Mouse (Mus musculus) large intestine, adult 2 months (tissue): ENCODE measurements around the gene Tesc. TPM values are rescaled to one million over a fixed set of nuclear protein-coding genes. Genes with fewer than 3 reads are reported as not detected.

Experiments
- DNase-seq: peaks from one replicate; pipeline ENCODE4 v3.0.0-alpha.2; 2012; ENCODE audit warnings: low read depth, low spot score
- WGBS: fragments of 180-500 bp; shearing (Covaris S2); methylation state at CpG from one replicate; pipeline ENCODE4 v1.1.7; 2018; 5-methylcytosine and 5-hydroxymethylcytosine counted together
- polyA plus RNA-seq: library from polyadenylated mRNA; depleted of rRNA; stranded (reverse); fragments of >200 nt; gene quantifications from 2 replicates; pipeline ENCODE4 v1.2.3, GENCODE M21; 2012; rRNA removed

Gene Tesc
- polyA plus RNA-seq, 1 experiment = 5.5 TPM

DNA sequence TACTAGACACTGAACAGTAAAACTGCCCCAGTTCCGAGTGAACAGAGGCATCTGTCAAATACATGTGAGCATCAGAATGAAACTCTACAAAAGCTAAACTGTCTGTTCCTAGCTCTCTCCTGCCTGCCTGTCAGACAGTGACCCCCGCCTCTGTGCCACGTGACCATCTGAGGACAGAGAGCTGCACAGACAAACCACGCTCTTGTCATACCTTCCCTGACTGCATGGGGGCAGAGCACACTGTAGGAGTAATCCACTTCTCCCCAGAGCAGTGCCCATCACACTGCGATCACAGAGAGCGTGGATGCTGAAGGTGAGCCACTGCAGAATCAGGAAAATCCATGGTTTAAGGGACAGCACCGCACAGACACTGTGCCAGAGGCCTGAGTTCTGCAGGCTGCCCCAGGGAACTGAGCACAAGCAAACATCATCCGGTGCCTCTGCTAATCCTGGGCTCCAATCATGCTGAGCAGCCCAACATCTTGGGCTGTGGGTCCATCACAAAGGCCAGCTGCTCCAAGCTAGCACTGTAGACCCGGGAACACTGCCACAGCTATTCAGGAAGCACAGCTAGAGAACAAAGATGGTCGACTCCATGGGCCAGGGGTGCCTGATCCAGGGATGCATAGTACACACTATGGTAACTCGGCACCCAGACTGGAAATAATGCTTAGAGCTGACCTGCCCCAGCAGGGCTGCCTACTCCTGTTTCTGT is 65.9 kb downstream of the Tesc start:
- 81% methylated on average over 11 of the region's 11 CpGs for WGBS
- DNase-seq = no peak

DNA sequence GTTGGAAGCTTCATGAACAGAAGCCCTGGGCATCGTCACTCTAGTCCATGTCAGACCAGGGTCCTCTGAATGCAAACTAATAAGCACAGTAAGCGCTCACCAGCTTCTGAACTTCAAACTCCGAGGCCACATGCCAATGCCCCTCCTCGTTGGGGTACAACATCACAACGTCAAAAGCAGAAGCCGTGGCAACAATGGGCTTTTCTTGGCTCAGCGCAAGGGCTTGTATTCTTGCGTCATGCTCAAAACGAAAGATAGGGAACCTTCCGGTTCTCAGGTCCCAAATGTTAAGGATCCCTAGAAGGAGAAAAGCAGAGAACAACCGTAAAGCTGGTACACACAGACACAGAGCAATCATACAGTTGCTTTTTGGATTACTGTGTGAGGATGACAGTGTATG is 67.9 kb downstream of the Tesc start:
- 88% methylated on average over 11 of the region's 11 CpGs for WGBS
- DNase-seq = no peak

GRCm38 (mm10) chr5:118095849-118096248 is 68.3 kb downstream of the Tesc start:
- 71% methylated on average over 4 of the region's 4 CpGs for WGBS

GRCm38 (mm10) chr5:118096317-118096716 is 68.8 kb downstream of the Tesc start:
- 81% methylated on average over 3 of the region's 3 CpGs for WGBS
- DNase-seq = no peak

More at GRCm38 (mm10) chr5:118095849-118096248, 68.3 kb downstream of the Tesc start:
- no peak for DNase-seq

- no peak for DNase-seq
- 72% methylated on average over 11 of the region's 11 CpGs for WGBS
These were observed 71.7 kb downstream of the Tesc start for GRCm38 (mm10) chr5:118099069-118099869.

GRCm38 (mm10) chr5:118099870-118100478 is 72.4 kb downstream of the Tesc start:
- 51% methylated on average over 8 of the region's 8 CpGs for WGBS

DNA sequence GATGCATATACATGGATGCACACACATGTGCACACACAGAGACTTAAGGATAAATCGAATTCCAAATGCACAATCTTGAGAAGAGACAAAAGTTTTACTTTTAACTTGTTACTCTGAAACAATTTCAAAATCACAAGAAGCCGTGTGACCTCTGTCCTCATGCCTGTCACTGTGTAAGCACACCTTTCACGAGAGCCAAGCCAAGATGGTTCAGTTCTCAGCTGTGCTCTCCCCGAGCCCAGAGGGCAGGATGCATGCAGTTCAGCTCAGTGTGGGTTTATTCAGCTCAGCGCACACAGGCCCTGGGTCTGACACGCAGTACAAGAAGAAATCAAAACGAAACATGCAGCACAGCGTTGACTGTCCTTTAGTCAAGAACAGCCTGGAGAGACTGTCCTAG is 78.0 kb downstream of the Tesc start:
- 90% methylated on average over 8 of the region's 8 CpGs for whole genome bisulfite sequencing
- DNase-seq = no peak

More at GRCm38 (mm10) chr5:118099870-118100478, 72.4 kb downstream of the Tesc start:
- DNase-seq = no peak

GRCm38 (mm10) chr5:118106667-118107066 is 79.1 kb downstream of the Tesc start:
- DNase-seq = no peak
- 96% methylated on average over 10 of the region's 10 CpGs for whole genome bisulfite sequencing

- no peak for DNase-seq
- 82% methylated on average over 17 of the region's 17 CpGs for WGBS
These were observed 80.7 kb downstream of the Tesc start for GRCm38 (mm10) chr5:118108124-118108793.

- DNase-seq = no peak
- 85% methylated on average over 7 of the region's 7 CpGs for WGBS
These were observed 81.4 kb downstream of the Tesc start for GRCm38 (mm10) chr5:118108794-118109440.

Other genes starting within 250 kb of the Tesc start
- gene Nos1, start 246.7 kb upstream of the Tesc start, polyA plus RNA-seq = 0.58 and 0.93 TPM in 2 replicates
- gene Fbxo21, start 51.0 kb upstream of the Tesc start, polyA plus RNA-seq = 10.6 and 11.9 TPM in 2 replicates
- gene Fbxw8, start 127.7 kb downstream of the Tesc start, polyA plus RNA-seq = 29.4 and 32.7 TPM in 2 replicates
- not detected in 2 replicates for gene Hrk, start 136.9 kb downstream of the Tesc start, polyA plus RNA-seq
- gene Rnft2, start 217.4 kb downstream of the Tesc start, polyA plus RNA-seq = 1.1 and 1.7 TPM in 2 replicates
- gene 2410131K14Rik, start 217.5 kb downstream of the Tesc start, polyA plus RNA-seq = 4.9 and 5.5 TPM in 2 replicates